Mouse (Mus musculus) liver, embryonic 14.5 days (tissue): ENCODE results near the gene Cfl1.

Source experiments
- CTCF ChIP-seq: IDR thresholded peaks from 2 replicates; pipeline ENCODE4 v1.5.1; 2016; ENCODE audit warnings: antibody characterized with exemption, low read depth, control low read depth
- EP300 ChIP-seq: IDR thresholded peaks from 2 replicates; pipeline ENCODE4 v1.6.1; 2016; ENCODE audit warnings: antibody characterized with exemption, low read depth

DNA sequence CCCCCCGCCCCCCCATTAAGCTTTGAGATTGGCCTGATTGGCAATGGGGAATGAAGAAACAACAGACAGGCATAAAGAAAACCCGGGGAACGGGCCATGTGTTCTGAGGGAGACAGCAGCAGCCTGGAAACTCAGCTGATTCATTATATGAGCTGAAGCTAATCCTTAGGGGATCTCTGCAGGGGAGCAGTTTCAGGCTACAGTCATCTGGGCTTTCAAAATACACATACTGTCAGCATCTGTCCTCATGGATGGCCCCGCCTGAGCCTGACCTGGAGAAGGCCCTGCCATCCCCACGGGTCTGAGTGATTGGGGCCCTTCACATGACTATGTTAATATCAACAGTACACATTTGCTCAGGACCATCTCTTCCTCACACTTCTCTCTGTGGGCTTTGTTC is 18.4 kb upstream of the Cfl1 start:
- TF ChIP-seq CTCF (no peak), EP300 (no peak)
